Mouse (Mus musculus) natural killer cell, adult 2 months (primary cell): Measurements from ENCODE around the gene Zfp963.

Experiments
- DNase-seq, 2 experiments: peaks; one replicate each; pipeline ENCODE4 v3.0.0; 2022; ENCODE audit warnings: low spot score in 2 of 2

Zfp963 gene

GRCm38 (mm10) chr8:69749544-69750454 lies at the start of gene Zfp963:
Zfp963 (minus strand) TSS chr8:69749970.
- peak; percentile 97 to 98 for DNase-seq

GRCm38 (mm10) chr8:69799261-69799660 lies 49.5 kb upstream of the Zfp963 start:
- DNase-seq = no peak

GRCm38 (mm10) chr8:69797661-69798060 lies 47.9 kb upstream of the Zfp963 start:
- no peak for DNase-seq

GRCm38 (mm10) chr8:69796721-69797345 lies 47.1 kb upstream of the Zfp963 start:
- no peak for DNase-seq

GRCm38 (mm10) chr8:69794901-69795300 lies 45.1 kb upstream of the Zfp963 start:
- no peak for DNase-seq

- no peak for DNase-seq
Measured at GRCm38 (mm10) chr8:69794096-69794495, 44.3 kb upstream of the Zfp963 start.

GRCm38 (mm10) chr8:69793666-69794065 lies 43.9 kb upstream of the Zfp963 start:
- no peak for DNase-seq

GRCm38 (mm10) chr8:69791415-69792068 lies 41.8 kb upstream of the Zfp963 start:
- DNase-seq = no peak

- peak; percentile 85 to 89 for DNase-seq
Measured at GRCm38 (mm10) chr8:69790773-69791367, 41.1 kb upstream of the Zfp963 start, which contains the start of the genes Atp13a1 and Zfp866. Atp13a1 (plus strand) TSS chr8:69791163. Zfp866 (minus strand) TSS chr8:69791178.

- no peak for DNase-seq
Measured at GRCm38 (mm10) chr8:69790364-69790763, 40.6 kb upstream of the Zfp963 start.

GRCm38 (mm10) chr8:69789731-69790130 lies 40.0 kb upstream of the Zfp963 start:
- no peak for DNase-seq

- no peak for DNase-seq
Measured at GRCm38 (mm10) chr8:69789105-69789504, 39.3 kb upstream of the Zfp963 start.

- DNase-seq = no peak
Measured at GRCm38 (mm10) chr8:69777111-69777510, 27.3 kb upstream of the Zfp963 start.

- no peak for DNase-seq
Measured at GRCm38 (mm10) chr8:69775149-69775534, 25.4 kb upstream of the Zfp963 start.

GRCm38 (mm10) chr8:69774503-69775148 lies 24.9 kb upstream of the Zfp963 start, which contains the start of gene Gm20422:
Gm20422 (minus strand) TSS chr8:69774886.
- peak; percentile 85 to 90 for DNase-seq

GRCm38 (mm10) chr8:69772106-69772505 lies 22.3 kb upstream of the Zfp963 start:
- DNase-seq = no peak

- no peak for DNase-seq
Measured at GRCm38 (mm10) chr8:69771221-69771620, 21.5 kb upstream of the Zfp963 start.

- no peak for DNase-seq
Measured at GRCm38 (mm10) chr8:69761814-69762445, 12.2 kb upstream of the Zfp963 start.

- DNase-seq = no peak
Measured at GRCm38 (mm10) chr8:69758316-69758715, 8.5 kb upstream of the Zfp963 start.

GRCm38 (mm10) chr8:69752437-69752836 lies 2.7 kb upstream of the Zfp963 start:
- no peak for DNase-seq

GRCm38 (mm10) chr8:69741231-69741630 lies 8.5 kb downstream of the Zfp963 start:
- no peak for DNase-seq
